In the genomic region with DNA sequence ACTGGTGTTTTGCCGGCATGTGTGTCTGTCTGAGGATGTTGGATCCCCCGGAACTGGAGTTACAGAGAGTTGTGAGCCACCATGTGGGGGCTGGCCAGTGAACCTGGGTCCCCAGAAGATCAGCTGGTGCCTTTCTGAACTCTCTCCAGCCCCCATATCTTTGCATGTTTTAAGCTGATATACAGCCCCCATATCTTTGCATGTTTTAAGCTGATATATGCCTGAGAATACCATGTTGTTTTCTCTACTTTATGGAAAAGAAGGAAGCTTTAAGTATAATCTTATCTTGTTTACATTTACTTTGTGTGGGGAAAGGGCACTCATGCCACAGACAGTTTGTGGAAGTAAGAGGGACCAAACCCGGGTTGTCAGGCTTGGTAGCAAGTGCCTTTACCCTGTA, we compare ENCODE assay signal across 16 mouse cellular contexts.
"Had no signal": no experiment of that assay in that cellular context is flagged by ENCODE, and none has a peak within 500 bp of the region (broad histone marks: within the 10 kb centered on the region; RNA-seq: fewer than 3 reads in every experiment).

No protein-coding gene starts in this region.

- H3K9me3 ChIP-seq: neural tube, embryonic 13.5 days; neural tube, embryonic 15.5 days; stomach, embryonic 15.5 days had no signal

- H3K9ac ChIP-seq: neural tube, embryonic 13.5 days; neural tube, embryonic 15.5 days; stomach, embryonic 15.5 days had no signal

- H3K4me2 ChIP-seq: neural tube, embryonic 13.5 days; neural tube, embryonic 15.5 days; stomach, embryonic 15.5 days had no signal

- H3K27me3 ChIP-seq: neural tube, embryonic 13.5 days; neural tube, embryonic 15.5 days; stomach, embryonic 15.5 days had no signal

- H3K27ac ChIP-seq: neural tube, embryonic 13.5 days; neural tube, embryonic 15.5 days; stomach, embryonic 15.5 days; stomach, postnatal 0 days had no signal

- H3K4me1 ChIP-seq: neural tube, embryonic 13.5 days; neural tube, embryonic 15.5 days; stomach, embryonic 15.5 days had no signal

- DNase-seq: retina, postnatal 1 day; right cerebral cortex, adult 18-20 months; right cerebral cortex, postnatal 14 days; right cerebral cortex, postnatal 25 days; right cerebral cortex, postnatal 4 days; spleen, adult 18-20 months; thymus, adult 18-20 months; thymus, adult 2 months; thymus, postnatal 14 days; thymus, postnatal 25 days; thymus, postnatal 36 days; thymus, postnatal 4 days had no signal

- H3K4me3 ChIP-seq: neural tube, embryonic 13.5 days; neural tube, embryonic 15.5 days; stomach, embryonic 15.5 days had no signal

- H3K36me3 ChIP-seq: neural tube, embryonic 13.5 days; neural tube, embryonic 15.5 days; stomach, embryonic 15.5 days had no signal
